Mouse (Mus musculus) neutrophil, adult 83 days (primary cell): ENCODE results near the gene Olfr617. TPM values are rescaled to one million over a fixed set of nuclear protein-coding genes. Genes with fewer than 3 reads are reported as not detected.

Experiments
- total RNA-seq, 2 experiments: library from RNA; stranded (reverse); gene quantifications; one replicate each; pipeline ENCODE4 v1.2.4; 2023

The Olfr617 gene
- not detected for total RNA-seq

DNA sequence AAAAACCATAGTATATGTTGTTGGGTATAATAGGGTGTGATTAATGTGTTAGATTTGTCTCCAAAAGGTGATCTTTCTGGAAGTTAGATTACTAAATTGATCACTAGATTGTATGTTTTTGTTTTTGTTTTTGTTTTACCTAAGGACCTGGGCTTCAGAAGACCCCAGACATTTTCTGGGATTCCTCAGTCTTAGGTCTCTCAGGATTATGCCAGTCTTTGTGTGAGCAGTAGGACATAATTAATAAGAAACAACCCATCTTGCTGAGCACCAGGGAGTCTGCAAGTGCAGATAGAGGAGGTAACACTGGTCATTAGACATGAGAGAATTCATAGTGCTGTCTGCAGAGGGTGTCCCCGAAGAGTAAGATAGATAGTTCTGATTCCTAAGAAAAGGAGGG, at the start of gene Olfr617:
TSS of gene Olfr617 (plus strand) at position 301 of the 400 bp plus-strand sequence.

DNA sequence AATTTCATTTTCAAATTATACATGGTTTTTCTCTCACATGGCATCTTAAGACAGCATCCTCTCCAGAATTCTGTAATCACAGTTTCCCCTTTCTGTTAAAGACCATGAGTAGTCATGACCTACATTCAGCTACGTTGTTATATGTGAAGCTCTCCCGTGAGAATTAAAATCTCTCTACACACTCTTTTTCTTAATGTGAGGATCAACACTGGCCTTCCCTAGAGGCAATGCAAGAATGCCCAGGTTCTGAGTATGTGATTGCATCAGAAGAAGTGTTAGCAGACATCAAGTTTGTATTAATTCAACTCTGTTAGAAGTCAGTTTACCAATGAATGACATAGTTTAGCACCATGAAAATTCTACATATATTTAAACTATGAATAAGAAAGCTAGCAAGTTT, 30.2 kb upstream of the Olfr617 start, which contains the start of gene Olfr612:
TSS of gene Olfr612 (minus strand) at position 101 of the 400 bp plus-strand sequence.

DNA sequence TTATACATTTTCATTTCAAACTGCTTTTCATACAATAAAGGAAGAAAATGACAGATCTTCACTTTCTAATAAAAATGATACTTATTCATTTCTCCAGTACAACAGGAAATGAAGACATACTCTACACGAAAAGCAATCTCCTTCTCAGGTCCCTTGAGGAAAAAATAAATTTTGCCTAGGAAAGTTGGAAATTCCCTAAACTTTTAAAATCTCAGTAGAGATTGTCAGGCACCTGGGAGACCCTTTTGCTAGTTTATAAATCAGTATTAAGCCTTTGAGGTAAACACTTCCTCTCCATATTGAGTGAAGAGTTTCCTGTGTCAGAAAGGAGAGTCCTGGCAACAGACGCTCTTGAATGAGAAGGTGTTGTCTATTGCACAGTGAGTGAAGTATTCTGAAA, 25.1 kb upstream of the Olfr617 start, which contains the start of gene Olfr613:
TSS of gene Olfr613 (plus strand) at position 301 of the 400 bp plus-strand sequence.

DNA sequence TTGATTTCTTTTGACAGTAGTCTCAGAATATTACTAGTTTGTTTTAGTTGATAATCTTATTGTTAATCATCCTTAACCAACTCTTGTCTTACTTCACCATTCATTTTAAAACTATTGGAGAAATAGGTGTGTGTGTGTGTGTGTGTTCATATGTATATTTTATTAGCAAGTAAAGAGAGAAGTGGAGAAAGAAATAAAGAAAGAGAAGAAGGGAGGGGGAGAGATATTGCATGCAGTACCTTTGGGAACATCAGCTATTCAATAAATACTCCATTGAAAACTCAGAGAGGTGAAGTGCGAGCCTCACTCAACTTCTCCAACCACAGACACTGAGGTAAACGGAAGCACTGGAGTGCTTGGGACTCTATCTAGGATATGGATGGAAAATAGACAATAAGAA, 17.1 kb upstream of the Olfr617 start, which contains the start of gene Olfr615:
TSS of gene Olfr615 (plus strand) at position 301 of the 400 bp plus-strand sequence.

DNA sequence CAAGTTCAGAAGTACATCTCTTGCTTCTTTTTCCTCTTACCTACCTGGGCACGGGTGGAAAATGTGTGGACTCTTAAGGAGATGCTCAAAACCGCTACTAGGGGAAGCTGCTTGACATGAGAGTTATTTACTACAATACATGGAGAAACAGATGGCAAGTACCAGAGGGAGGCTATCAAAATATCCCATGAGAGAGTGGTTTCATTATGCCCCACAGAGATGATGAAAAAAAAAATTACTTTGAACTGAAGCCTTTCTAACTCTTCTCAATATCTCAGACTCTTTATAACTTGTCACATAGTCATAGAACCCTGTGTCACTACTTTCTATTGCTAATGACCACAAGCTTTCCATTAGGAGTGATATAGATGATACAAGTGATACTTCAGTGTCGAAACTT, 3.8 kb upstream of the Olfr617 start, which contains the start of gene Olfr616:
TSS of gene Olfr616 (minus strand) at position 101 of the 400 bp plus-strand sequence.

DNA sequence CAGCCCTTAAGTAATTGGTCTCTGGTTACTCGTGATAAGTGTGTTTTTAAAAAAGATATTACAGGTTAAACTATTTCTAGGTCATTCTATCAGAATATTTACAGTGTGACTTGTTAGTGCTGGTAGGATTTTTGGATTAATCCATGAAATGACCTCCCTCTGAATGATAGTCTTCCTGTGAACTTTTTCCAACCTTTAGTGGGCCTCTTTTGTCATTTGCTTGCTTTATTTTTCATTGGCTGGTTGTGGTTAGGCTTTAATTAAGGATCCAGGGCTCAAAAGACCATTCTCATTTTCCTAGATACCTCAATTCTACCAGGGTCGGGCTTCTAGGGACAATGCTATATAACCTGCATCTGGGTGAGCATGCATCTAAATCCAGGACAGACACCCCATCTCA, 16.9 kb downstream of the Olfr617 start, which contains the start of gene Olfr618:
TSS of gene Olfr618 (plus strand) at position 301 of the 400 bp plus-strand sequence.

DNA sequence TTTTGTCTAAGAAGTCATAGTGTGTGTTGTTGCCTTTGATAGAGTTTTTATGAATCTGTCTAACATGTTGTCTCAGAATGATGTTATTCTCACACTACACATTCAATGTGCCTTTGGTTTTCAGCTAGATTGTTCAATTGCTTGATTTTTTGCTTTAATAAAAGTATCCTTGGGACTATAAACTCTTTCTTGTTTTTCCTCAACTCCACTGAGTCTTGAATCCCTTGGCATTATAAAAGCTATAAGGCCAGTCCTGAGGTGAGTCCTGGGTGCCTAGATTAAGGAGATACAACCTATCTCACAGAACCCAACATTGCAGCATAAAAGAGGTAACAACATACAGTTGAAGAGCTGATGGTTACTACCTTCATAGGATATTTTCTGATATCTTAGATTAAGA, 27.4 kb downstream of the Olfr617 start, which contains the start of gene Olfr619:
TSS of gene Olfr619 (plus strand) at position 301 of the 400 bp plus-strand sequence.

DNA sequence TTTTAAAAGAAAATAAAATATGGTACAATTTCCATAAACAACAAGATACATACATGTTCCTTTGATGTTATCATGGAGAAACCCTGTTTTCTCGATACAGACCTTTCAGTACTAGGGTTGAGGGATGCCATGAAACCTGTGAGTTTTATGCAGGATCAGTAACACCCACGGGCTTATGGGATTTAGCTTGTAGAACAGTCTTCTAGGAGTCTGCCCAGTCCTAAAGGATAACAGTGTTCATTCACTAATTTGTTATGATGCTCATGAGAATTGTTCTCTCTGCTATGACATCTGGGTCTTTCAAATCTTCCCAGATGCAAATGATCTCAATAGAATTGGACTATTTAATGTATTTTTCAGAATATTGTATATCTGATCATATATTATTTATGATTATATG, 39.6 kb downstream of the Olfr617 start, which contains the start of gene Olfr620:
TSS of gene Olfr620 (minus strand) at position 101 of the 400 bp plus-strand sequence.

Other genes starting within 250 kb of the Olfr617 start
- not detected for gene Olfr598, start 249.5 kb upstream of the Olfr617 start, total RNA-seq
- not detected for gene Olfr599, start 237.1 kb upstream of the Olfr617 start, total RNA-seq
- gene Olfr600, start 223.4 kb upstream of the Olfr617 start, total RNA-seq = not detected
- not detected for gene Olfr601, start 210.4 kb upstream of the Olfr617 start, total RNA-seq
- not detected for gene Olfr603, start 186.9 kb upstream of the Olfr617 start, total RNA-seq
- gene Usp17lc, start 158.0 kb upstream of the Olfr617 start, total RNA-seq = not detected
- gene Olfr605, start 127.6 kb upstream of the Olfr617 start, total RNA-seq = not detected
- gene Olfr606, start 124.0 kb upstream of the Olfr617 start, total RNA-seq = not detected
- under 1 TPM in 1 of 2 experiments, not detected in 1; 0.07 TPM for gene Olfr607, start 108.9 kb upstream of the Olfr617 start, total RNA-seq
- not detected for gene Olfr608, start 103.2 kb upstream of the Olfr617 start, total RNA-seq
- not detected for gene Olfr609, start 75.0 kb upstream of the Olfr617 start, total RNA-seq
- gene Olfr610, start 60.9 kb upstream of the Olfr617 start, total RNA-seq = not detected
- not detected for gene Olfr611, start 52.2 kb upstream of the Olfr617 start, total RNA-seq
- gene Olfr612, start 30.3 kb upstream of the Olfr617 start, total RNA-seq = not detected
- not detected for gene Olfr613, start 25.0 kb upstream of the Olfr617 start, total RNA-seq
- not detected for gene Olfr615, start 17.0 kb upstream of the Olfr617 start, total RNA-seq
- not detected for gene Olfr616, start 3.9 kb upstream of the Olfr617 start, total RNA-seq
- gene Olfr618, start 17.0 kb downstream of the Olfr617 start, total RNA-seq = not detected
- gene Olfr619, start 27.5 kb downstream of the Olfr617 start, total RNA-seq = not detected
- not detected for gene Olfr620, start 39.5 kb downstream of the Olfr617 start, total RNA-seq
- not detected for gene Olfr622, start 69.6 kb downstream of the Olfr617 start, total RNA-seq
- not detected for gene Olfr623, start 90.6 kb downstream of the Olfr617 start, total RNA-seq
- gene Olfr624, start 98.1 kb downstream of the Olfr617 start, total RNA-seq = not detected
- gene Olfr625-ps1, start 109.7 kb downstream of the Olfr617 start, total RNA-seq = not detected
- gene Olfr243, start 141.6 kb downstream of the Olfr617 start, total RNA-seq = not detected
- not detected for gene Olfr628, start 157.3 kb downstream of the Olfr617 start, total RNA-seq
- gene Olfr629, start 171.9 kb downstream of the Olfr617 start, total RNA-seq = not detected
- not detected for gene Olfr630, start 184.3 kb downstream of the Olfr617 start, total RNA-seq
- gene Olfr69, start 198.5 kb downstream of the Olfr617 start, total RNA-seq = not detected
- not detected for gene Olfr68, start 206.6 kb downstream of the Olfr617 start, total RNA-seq
- not detected for gene Olfr67, start 218.8 kb downstream of the Olfr617 start, total RNA-seq
- 100 to 1,000 TPM in 1 of 2 experiments, 10 to 100 TPM in 1; 81.2 to 165 TPM for gene Hbb-bt, start 240.9 kb downstream of the Olfr617 start, total RNA-seq